Mouse (Mus musculus): ENCODE data around the gene Ap3d1.

The Ap3d1 gene

GRCm38 (mm10) chr10:80742180-80742978, at the start of gene Ap3d1:
Gene Ap3d1, minus strand, starts transcription at chr10:80742264.
- DNase-seq (ENCODE audit: low spot score in 2 of 2), result peak; percentile 95 to 99

- DNase-seq (ENCODE audit: low spot score in 2 of 2), result peak in 1 of 2 experiments; percentile 13
These were observed 49.6 kb upstream of the Ap3d1 start for GRCm38 (mm10) chr10:80791476-80792174.

- DNase-seq (ENCODE audit: low spot score in 2 of 2), result peak in 1 of 2 experiments; percentile 10
These were observed 48.8 kb upstream of the Ap3d1 start for GRCm38 (mm10) chr10:80790761-80791404.

- no peak for DNase-seq (ENCODE audit: low spot score in 2 of 2)
These were observed 45.5 kb upstream of the Ap3d1 start for GRCm38 (mm10) chr10:80787517-80787916.

- no peak for DNase-seq (ENCODE audit: low spot score in 2 of 2)
These were observed 43.9 kb upstream of the Ap3d1 start for GRCm38 (mm10) chr10:80785963-80786362.

DNA sequence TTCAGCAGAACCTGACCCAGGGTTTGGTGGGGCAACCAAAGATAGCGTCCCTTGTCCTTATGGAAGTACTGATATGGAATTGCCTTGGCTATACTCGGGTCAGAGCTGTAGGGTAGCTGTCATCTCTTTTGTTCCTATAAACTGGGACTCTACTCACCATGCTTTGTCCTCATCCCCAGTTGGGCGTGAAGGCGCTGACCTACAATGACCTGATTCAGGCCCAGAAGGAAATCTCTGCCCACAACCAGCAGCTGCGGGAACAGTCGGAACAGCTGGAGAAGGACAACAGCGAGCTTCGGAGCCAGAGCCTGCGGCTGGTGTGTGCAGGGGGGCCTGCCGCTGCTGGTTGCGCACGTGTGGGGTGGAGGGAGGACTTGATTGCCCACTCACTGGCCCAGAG, 42.8 kb upstream of the Ap3d1 start:
- no peak for DNase-seq (ENCODE audit: low spot score in 2 of 2)

DNA sequence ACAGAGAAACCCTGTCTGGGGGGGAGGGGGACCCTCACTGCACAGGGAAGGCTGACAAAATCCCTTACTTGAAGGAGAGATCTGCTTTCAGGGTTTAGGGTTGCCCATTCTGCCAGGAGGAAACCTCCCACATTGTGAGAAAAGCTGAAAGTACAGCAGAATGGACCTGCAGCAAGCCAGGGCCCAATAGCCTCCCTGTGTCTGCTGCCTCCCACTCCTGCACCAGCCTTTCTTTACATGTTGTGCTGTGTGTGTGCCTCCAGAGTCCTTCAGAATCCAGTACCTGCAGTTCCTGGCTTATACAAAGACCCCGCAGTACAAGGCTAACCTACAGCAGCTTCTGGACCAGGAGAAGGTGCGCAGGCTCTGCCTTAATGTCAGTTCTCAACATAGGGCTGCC, 42.2 kb upstream of the Ap3d1 start:
- no peak for DNase-seq (ENCODE audit: low spot score in 2 of 2)

- DNase-seq (ENCODE audit: low spot score in 2 of 2), result no peak
These were observed 37.5 kb upstream of the Ap3d1 start for GRCm38 (mm10) chr10:80779565-80779964.

GRCm38 (mm10) chr10:80777123-80777522, 35.1 kb upstream of the Ap3d1 start:
- DNase-seq (ENCODE audit: low spot score in 2 of 2), result no peak

DNA sequence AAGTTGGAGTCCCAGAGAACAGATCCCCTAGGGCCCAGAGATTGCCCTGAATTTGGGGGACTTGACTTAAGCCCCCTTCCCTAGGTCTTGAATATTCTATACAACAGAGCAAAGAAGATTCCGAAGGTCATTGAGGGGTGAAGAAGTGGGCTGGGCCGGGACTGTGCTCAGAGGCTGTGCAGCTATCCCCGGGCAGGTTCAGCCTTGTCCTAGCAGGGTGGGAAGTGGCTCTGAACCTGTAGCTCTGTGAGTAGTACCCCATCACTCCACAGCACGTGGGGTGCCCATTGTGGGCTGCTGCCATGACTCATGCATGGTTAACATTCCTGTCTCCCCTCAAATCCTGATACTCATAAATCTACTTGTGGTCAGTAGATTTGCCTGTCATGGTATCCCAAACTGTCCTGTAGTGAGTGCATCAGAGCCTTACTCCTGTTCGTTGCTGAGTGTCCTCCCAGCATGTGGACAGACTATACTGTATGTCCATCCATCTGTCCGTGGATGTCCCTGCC, 34.4 kb upstream of the Ap3d1 start:
- DNase-seq (ENCODE audit: low spot score in 2 of 2), result no peak

- DNase-seq (ENCODE audit: low spot score in 2 of 2), result no peak
These were observed 33.7 kb upstream of the Ap3d1 start for GRCm38 (mm10) chr10:80775731-80776130.

- no peak for DNase-seq (ENCODE audit: low spot score in 2 of 2)
These were observed 32.9 kb upstream of the Ap3d1 start for GRCm38 (mm10) chr10:80774981-80775380.

DNA sequence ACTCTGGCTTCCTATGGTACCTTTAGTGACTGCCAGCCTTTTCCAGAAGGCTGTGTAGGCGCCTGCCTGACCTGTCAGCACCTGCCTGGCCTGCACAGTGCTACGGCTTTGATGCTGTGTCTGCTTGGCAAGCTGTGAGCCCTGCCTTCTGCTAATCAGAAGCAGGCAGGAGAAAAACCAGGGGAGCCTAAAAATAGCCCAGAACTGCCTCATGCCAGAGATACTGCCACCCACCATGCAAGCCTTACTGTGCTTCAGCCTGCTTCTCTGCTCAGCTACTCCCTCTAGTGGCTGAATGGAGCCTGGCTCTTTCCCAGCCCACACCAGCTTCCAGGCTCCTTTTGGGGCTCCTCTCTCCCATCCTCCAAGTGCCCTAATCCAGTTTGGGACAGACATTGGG, 32.5 kb upstream of the Ap3d1 start:
- peak; percentile 78 to 82 for DNase-seq (ENCODE audit: low spot score in 2 of 2)

DNA sequence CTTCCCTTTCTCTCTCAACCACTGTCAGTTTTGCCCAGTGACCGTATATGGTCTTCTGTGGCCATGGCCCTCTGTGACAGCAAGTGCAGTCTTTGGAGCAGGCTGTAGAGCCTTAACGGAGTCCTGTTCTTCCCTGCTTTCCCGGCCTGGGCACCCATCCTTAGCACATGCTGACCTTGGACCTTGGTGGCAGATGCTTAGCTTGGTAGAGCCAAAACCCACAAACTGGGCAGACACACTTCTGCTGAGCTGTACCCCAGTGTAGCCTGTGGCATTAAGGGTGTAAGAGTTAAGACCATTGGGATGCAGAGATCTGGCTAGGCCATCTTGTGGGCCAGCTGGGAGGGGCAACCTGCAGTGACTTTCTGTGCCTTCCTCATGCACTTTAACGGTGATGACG, 31.8 kb upstream of the Ap3d1 start:
- DNase-seq (ENCODE audit: low spot score in 2 of 2), result no peak

DNA sequence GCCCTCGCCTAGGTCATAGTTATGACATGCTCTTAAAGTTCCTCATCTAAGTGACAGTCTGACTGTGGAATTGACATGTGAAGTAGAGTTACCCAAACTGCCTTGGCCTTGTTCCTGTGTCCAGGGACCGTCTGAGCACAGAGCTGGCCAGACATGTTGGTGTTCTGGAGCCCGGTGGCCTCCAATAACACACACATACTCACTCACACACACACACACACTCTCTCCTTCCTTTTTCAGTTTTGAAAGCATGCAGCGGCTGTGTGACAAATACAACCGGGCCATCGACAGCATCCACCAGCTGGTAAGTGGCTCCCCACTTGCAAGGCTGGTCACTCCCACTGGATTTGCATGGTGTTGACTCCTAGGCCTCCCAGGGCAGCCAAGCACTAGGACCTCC, 26.3 kb upstream of the Ap3d1 start:
- no peak for DNase-seq (ENCODE audit: low spot score in 2 of 2)

GRCm38 (mm10) chr10:80766161-80766815, 24.2 kb upstream of the Ap3d1 start:
- DNase-seq (ENCODE audit: low spot score in 2 of 2), result no peak

GRCm38 (mm10) chr10:80765746-80766145, 23.7 kb upstream of the Ap3d1 start:
- DNase-seq (ENCODE audit: low spot score in 2 of 2), result no peak

DNA sequence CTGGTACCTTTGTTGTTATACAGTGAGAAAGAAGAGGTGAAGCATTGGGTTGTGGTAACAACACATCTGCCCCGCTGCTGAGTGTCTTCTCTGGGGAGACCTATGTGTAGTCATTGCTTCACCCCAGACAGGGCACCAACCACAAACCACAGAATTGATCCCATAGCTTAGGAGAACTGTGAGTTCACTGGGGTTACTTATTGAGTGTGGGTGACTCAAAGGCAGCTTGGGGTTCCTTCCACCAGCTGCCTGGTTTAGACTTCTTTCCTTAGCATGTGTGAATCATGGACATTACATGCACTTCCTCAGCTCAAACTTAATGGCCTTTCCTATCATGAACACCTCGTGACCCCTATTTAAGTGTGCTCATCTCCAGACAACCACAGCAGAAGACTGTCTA, 21.4 kb upstream of the Ap3d1 start:
- DNase-seq (ENCODE audit: low spot score in 2 of 2), result no peak

DNA sequence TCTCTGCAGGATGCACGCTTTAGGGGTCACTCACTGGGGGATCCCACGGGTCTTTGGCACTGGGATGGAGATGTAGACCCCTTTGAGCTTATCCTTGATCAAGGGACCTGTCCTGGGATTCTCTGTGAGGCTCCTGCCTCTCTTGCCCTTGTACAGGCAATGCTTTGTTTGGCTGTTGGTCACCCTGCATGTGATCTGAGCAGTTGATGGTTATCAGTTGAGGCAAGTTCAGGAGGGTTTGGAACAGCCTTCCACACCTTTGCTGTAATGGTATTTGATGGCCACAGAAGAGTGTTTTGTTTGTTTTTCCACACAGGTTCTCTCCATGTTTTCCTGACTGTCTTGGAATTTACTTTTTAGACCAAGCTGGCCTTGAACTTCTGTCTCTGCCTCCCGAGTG, 19.8 kb upstream of the Ap3d1 start:
- DNase-seq (ENCODE audit: low spot score in 2 of 2), result no peak

- DNase-seq (ENCODE audit: low spot score in 2 of 2), result no peak
These were observed 18.8 kb upstream of the Ap3d1 start for GRCm38 (mm10) chr10:80760596-80761524.

DNA sequence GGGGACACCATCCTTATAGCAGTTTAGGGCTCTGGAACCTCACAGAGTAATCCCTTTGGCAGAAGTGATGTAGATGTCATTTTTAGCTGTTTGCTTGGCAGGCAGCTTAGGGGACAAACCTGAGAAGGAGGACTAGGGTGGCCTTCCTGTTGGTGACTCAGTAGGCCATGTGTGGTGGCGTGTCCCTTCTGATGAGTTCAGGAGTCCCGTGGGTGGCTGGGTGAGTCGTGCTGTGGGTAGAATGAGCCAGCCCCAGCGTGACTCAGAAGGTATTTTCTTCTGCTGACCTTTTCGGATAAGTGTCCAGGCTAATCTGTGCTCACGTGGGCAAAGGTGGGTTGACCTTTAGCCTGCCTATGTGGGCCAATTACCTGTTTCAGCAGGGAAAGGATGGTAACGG, 16.6 kb upstream of the Ap3d1 start:
- DNase-seq (ENCODE audit: low spot score in 2 of 2), result no peak

All from frontal cortex, postnatal 10 days (tissue).